Mouse (Mus musculus) macrophage (primary cell): ENCODE results near the gene BC049762. TPM values are rescaled to one million over a fixed set of nuclear protein-coding genes. Genes with fewer than 3 reads are reported as not detected.

Source experiments
- H3K27ac ChIP-seq: fragments of 350-480 bp; formaldehyde crosslinking; 2 replicates; pipeline ENCODE4 v1.9.0; 2021
- H3K36me3 ChIP-seq: fragments of 350-480 bp; formaldehyde crosslinking; 2 replicates; pipeline ENCODE4 v1.9.0; 2021; ENCODE audit errors: inconsistent target
- H3K4me3 ChIP-seq: fragments of 350-480 bp; formaldehyde crosslinking; 2 replicates; pipeline ENCODE4 v1.9.0; 2021; ENCODE audit errors: inconsistent target
- H3K79me2 ChIP-seq: fragments of 350-480 bp; formaldehyde crosslinking; 2 replicates; pipeline ENCODE4 v1.9.0; 2021; ENCODE audit errors: inconsistent target
- WGBS: methylation state at CpG from one replicate; pipeline ENCODE4 v1.1.7; 2026; ENCODE audit warnings: inconsistent platforms; ENCODE audit not compliant: missing documents; 5-methylcytosine and 5-hydroxymethylcytosine counted together
- polyA plus RNA-seq: library from polyadenylated mRNA; stranded (reverse); fragments of 250-400 nt; gene quantifications from 3 replicates; pipeline ENCODE4 v1.2.4, GENCODE M21; 2018; ENCODE audit warnings: inconsistent platforms
- total RNA-seq, 78 experiments: library from RNA; depleted of rRNA; stranded (reverse); fragments of 250-400 nt; gene quantifications; 1 replicate in 9 of 78; 2 replicates in 24 of 78; 3 replicates in 43 of 78; 4 replicates in 2 of 78; pipeline ENCODE4 v1.2.4; 2018; ENCODE audit warnings: inconsistent platforms in 56 of 78

The BC049762 gene
- total RNA-seq (2018; cell fraction: chromatin; rRNA removed), result 1 to 10 TPM in 2 of 26 experiments, not detected in 24; 1.2 TPM
- under 1 TPM in 14 of 26 experiments, not detected in 12; 0.16 to 0.49 (median 0.25) TPM for total RNA-seq (2018; cell fraction: cytosol; rRNA removed)
- total RNA-seq (2018; cell fraction: nucleus; rRNA removed), result not detected
- not detected in 3 replicates for polyA plus RNA-seq

DNA sequence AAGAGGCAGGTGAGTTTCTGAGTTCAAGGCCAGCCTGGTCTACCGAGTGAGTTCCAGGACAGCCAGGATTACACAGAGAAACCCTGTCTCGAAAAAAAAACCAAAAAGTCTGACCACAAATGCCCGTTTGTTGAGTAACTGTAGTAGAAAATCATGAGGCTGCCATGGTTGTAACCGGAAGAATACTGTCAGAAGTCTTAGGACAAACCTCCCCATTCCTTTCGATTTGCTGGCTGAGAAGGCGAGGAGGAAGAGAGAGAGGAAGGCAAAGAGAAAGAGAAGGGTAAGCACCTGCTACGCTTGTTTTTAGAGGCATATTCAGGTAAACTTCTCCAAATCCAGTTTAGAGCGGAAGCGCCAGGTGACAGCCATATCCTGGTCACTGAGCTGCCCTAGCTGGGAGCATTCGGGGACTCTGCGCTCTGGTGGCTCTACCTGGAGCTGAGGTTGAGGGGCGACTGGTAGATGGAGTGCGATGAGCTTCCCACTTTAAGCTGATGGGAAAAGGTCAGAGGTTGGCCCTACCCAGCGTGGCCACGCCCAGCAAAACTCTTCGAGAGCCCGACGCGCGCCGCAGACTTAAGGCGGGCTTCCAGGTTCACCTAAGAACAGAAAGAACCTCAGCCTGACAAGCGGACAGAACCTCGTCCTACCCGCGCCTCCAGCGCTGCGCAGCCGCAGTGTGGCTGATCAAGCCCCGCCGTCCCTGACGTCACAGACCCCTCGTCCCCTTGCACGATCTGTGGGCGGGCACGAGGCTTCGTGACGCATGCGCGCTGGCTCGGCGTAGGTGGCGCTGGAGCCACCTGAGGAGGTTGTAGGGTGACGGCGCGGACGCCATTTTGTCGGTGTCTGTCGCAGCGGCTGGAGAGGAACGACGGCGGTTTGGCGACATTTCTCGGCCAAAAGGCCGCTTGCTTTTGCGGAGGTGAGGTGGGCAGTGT is at the start of gene BC049762:
BC049762 (minus strand) TSS at position 705 of the 944 bp plus-strand sequence.
- H3K4me3 ChIP-seq, result peak within 1 kb of the TSS; percentile 73
- H3K27ac ChIP-seq, result peak within 1 kb of the TSS; percentile 71
- H3K36me3 ChIP-seq, result 0 out of 2 replicates have a peak, but pooled peaks cover 1% of the 10 kb centered on the region
- H3K79me2 ChIP-seq, result peaks cover 46% of the 10 kb centered on the region
- under 1% methylated on average over 55 of the region's 57 CpGs for WGBS

DNA sequence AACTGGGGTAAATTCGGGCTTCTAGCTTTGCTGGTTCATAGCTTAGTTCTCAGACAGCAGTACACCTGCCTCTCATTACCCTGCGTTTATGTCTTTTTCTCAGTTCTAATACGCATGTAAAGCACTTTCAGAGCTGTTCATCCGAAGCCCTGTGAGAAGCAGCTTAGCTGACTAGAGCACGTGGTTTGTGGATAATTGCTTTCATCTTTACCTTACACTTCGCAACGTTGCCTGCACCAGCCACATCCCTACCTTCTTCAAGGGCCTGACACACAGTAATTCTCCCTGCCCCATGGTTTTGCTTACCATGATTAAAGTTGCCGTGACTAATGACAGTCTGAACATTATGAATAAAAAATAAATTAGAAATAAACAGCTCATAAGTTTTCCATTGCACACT is 49.0 kb upstream of the BC049762 start:
- Histone ChIP-seq H3K79me2 (no peaks in the 10 kb centered on the region), H3K4me3 (no peak overlapping the region), H3K27ac (no peak overlapping the region), H3K36me3 (no peaks in the 10 kb centered on the region)
- 92% methylated on average over 8 of the region's 8 CpGs for WGBS

DNA sequence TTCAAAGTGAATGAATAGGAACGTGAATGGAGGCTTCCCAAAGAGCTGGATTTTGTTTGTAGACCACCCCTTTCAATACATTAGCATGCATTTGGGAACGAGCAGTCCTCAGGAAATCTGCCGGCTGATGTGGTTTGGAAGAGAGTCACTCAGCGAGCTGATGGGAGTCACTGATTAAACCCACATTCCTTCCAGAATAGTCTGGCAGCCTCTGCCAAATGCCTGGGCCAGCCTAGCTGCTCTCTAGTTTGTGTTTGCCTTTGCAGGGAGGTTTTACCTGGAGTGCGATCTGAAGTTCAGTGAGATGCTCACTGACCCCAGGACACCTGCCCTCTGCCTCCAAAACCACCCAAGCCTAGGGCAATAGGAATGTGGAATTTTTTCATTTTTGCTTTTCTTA is 45.5 kb upstream of the BC049762 start:
- 63% methylated on average over 5 of the region's 5 CpGs for WGBS

DNA sequence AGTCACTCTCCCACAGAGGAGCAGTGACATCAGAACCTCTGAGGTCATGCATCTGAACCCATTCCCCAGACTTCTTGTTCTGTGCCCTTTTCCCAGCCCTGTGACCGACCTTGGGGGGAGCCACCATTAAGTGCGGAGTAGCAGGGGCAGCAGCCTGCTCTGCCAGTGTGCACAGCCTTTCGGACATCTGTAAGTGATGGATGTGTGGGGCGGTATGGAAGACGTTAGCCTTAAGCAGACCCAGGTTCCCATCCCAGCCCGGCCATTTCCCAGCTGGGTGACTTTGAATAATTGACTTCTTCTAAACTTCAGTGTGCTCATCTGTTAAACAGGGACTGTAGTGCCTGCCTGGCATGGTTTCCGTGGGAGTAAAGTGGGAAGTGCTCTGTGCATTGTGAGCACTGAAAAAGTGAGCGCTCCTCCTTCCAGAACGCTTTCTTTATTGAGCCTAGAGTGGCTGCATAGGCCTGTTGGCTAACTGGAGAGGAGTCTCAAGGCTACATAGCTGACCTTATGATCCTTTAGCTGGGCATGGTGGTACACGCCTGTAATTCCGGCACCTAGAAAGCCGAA is 41.2 kb upstream of the BC049762 start:
- Histone ChIP-seq H3K36me3 (no peaks in the 10 kb centered on the region), H3K79me2 (no peaks in the 10 kb centered on the region), H3K27ac (no peak overlapping the region), H3K4me3 (no peak overlapping the region)
- 93% methylated on average over 11 of the region's 12 CpGs for WGBS

More for the DNA sequence above, 45.5 kb upstream of the BC049762 start:
- H3K79me2 ChIP-seq, result no peaks in the 10 kb centered on the region
- H3K4me3 ChIP-seq, result no peak overlapping the region
- H3K27ac ChIP-seq, result no peak overlapping the region
- no peaks in the 10 kb centered on the region for H3K36me3 ChIP-seq

DNA sequence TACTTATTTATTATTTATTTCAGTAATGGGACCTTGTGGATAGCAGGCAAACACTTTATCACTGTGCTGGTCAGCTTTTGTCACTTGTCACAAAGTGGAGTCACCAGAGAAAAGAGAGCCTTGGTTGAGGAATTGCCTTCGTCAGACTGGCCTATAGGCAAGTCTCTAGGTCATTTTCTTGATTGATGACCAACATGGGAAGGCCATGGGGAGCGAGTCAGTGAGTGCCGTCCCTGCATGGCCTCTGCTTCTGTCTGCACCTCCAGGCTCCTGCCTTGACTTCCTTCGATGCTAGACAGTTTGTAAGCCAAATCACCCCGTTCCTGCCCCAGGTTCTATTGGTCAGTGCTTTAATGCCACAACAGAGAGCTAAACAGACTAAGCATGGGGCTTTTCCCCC is 39.5 kb upstream of the BC049762 start:
- no peak overlapping the region for H3K4me3 ChIP-seq
- 87% methylated on average over 5 of the region's 5 CpGs for WGBS

DNA sequence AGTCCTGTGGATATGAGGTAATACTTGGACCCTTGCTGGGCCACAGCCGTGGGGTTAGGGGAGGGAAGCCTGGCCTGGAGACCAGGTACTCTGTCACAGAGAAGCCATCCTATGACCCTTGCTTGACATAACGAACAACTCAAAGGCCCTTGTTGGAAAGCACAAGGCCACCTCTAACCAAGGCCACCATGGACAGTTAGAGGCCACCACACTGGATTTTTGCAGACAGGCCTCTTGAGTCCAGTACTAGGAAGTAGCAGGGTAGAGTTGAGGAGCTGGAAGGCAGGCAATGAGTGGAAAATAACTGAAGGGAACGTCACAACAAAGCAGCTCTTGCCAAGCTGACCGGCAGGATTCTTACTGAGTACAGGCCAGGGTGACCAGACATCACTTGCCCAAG is 35.8 kb upstream of the BC049762 start:
- Histone ChIP-seq H3K4me3 (no peak overlapping the region), H3K27ac (no peak overlapping the region), H3K79me2 (no peaks in the 10 kb centered on the region), H3K36me3 (no peaks in the 10 kb centered on the region)
- 93% methylated on average over 4 of the region's 4 CpGs for WGBS

More for the DNA sequence above, 39.5 kb upstream of the BC049762 start:
- Histone ChIP-seq H3K27ac (no peak overlapping the region), H3K79me2 (no peaks in the 10 kb centered on the region), H3K36me3 (no peaks in the 10 kb centered on the region)

DNA sequence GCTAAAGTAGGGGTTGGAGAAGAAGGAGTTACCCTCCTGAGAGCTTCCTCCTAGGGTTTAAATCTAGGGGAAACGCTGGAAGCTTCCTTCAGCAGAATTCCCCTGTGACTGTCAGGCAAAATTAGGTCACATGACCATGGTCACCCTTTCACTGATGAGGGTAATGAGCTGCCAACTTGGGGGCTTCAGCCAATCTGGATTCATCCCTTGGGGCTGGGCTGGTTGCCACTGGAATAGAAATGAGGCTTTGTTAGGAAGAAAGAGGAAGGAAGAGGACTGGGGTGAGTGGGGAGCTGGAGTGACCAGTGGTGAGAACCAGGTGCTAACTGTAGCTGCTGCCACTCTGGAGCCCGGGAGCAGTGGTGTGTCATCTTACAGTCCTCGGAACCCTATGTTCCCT is 32.9 kb upstream of the BC049762 start:
- Histone ChIP-seq H3K36me3 (no peaks in the 10 kb centered on the region), H3K27ac (no peak overlapping the region), H3K4me3 (no peak overlapping the region), H3K79me2 (no peaks in the 10 kb centered on the region)
- WGBS, result 58% methylated on average over 3 of the region's 3 CpGs

DNA sequence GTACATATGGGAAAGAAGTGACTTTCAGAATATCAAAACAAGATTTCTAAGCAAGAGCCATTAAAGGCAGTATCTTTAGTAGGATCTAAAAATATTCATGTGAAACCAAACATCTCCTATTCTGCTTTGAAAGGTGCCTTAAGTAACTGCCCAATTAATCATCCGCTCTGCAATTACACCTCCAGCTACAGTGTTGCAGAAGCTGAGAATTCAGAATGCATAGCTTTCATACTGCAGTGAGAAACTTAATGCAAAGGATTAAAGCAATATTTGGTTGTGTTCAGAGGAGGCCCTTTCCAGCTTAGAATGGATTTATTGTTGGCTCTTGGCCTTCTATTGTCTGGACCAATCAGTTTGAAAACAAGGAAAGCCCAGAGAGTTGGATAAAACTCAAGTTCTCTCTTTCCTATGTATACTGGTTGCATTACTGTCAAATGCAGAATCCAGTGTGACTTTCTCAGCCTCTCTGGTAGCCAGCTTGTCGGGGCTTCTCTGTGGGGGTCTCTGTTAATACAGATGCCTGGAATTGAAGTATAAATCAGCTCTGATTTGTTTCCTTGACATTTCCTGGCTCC is 31.2 kb upstream of the BC049762 start:
- WGBS, result 65% methylated on average over 2 of the region's 2 CpGs
- Histone ChIP-seq H3K27ac (no peak overlapping the region), H3K4me3 (no peak overlapping the region), H3K36me3 (no peaks in the 10 kb centered on the region), H3K79me2 (no peaks in the 10 kb centered on the region)

DNA sequence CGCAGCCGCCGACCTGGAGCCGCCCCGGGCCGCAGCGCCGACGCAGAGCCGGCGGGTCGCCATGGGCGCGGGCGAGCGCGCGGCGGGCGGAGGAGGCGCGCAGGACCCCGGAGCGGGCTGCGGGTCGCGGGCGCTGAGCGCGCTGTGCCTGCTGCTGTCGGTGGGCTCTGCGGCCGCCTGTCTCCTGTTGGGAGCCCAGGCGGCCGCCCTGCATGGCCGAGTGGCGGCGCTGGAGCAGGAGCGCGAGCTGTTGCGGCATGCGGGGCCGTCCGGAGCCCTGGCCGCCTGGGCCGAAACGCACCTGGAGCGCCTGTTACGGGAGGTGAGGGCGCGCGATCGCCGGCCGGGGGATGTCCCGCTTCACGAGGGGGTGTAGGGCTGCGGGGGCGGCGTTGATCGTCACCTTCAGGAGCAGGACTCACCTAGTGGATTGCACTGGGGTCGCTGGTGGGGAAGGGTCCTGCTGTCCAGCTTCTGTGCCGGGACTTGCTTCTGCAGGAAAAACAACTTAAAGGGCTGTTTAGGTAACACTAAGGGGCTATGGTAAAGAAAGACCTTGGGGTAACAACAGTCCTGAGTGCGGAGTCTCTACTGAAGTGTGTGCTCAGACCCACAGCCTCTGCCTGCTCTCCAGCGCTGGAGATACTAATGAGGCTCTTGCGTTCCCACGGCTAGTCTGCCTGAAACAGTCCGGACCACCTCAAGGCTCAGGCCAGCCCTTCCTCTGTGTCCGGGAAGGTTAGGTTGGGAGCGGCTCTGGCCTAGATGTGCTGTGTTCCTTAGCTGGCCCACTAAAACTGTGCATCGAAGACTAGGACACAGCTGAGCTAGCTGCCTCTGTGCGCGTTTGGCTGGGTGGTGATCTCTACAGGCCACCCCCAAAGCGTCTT is 27.5 kb upstream of the BC049762 start:
- 8% methylated on average over 53 of the region's 74 CpGs for WGBS
- H3K4me3 ChIP-seq, result no peak overlapping the region
- no peaks in the 10 kb centered on the region for H3K36me3 ChIP-seq
- H3K79me2 ChIP-seq, result no peaks in the 10 kb centered on the region
- H3K27ac ChIP-seq, result no peak overlapping the region

DNA sequence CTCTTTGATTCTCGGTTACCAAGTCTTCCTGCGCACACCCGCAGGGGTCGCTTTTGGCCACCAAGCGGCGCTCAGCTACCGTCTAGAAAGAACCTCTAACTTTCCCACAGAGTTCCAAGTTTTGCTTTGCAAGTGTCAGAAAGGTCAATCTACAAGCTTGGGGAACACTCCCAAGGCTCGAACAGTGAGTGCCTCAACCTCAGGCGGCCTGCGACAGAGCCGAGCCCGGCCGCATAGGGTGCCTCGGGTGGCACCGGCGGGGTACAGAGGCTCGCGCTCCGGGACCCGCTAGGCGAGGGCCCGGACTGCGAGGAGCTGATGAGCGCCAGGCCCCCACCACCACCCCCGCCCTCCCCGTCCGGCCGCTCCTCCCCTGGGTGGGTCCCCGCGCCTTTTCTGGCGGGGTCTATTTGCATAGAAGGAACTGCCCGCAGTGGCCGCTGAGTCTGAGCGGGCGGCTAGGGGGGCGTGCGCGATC is 26.8 kb upstream of the BC049762 start, which contains the start of gene Col23a1:
Col23a1 (plus strand) TSS at position 357 of the 478 bp plus-strand sequence.
- peak within 1 kb of the TSS; percentile 5; the same call in 1 of the 2 replicates for H3K4me3 ChIP-seq
- WGBS, result 0% methylated on average over 30 of the region's 38 CpGs
- no peaks in the 10 kb centered on the region for H3K79me2 ChIP-seq
- no peak within 1 kb of the TSS for H3K27ac ChIP-seq
- H3K36me3 ChIP-seq, result no peaks in the 10 kb centered on the region

DNA sequence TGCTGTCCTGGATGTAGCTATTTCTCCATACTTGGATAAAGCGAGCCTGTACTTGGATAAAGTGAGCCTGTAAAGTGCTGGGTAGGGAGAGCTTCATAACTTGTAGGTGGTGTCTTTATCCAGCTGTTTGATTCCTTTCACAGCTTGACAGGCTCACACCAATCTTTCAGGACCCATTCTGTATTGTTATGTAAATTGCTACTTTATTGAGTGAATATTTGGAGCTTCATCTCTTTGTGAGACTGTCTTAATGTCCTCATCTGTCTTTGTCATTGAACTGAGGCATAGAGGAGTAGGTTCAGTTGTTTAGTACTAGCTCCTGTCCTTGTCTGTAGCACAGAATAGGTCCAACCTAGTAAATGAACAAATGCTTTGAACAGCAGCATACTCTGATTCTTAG is 11.6 kb upstream of the BC049762 start:
- WGBS, result 100% methylated on average over 1 of the region's 1 CpGs
- no peak overlapping the region for H3K27ac ChIP-seq
- H3K4me3 ChIP-seq, result no peak overlapping the region
- H3K36me3 ChIP-seq, result peaks cover 78% of the 10 kb centered on the region
- peaks cover 47% of the 10 kb centered on the region for H3K79me2 ChIP-seq

DNA sequence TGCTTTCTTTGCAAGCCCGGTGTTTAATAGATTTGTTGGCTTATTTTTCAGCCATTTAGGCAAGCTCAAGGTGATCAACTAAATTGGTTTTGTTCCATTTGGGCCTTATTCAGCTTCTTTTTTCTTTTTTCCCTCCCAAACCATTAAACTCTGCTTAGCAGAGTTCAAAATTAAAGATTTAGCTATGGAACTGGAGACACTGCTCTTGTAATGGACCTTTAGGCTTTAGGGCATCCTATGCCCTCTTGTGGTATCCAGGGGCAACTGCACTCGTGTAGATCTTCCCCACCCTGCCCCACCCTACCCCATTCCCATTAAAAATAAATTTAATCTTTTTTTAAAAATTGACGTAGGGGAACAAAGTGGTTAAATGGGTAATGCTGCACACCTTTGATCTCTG is 2.5 kb upstream of the BC049762 start:
- peak overlapping the region; percentile 71 for H3K27ac ChIP-seq
- WGBS, result 28% methylated on average over 3 of the region's 3 CpGs
- H3K79me2 ChIP-seq, result peaks cover 74% of the 10 kb centered on the region
- H3K36me3 ChIP-seq, result peaks cover 21% of the 10 kb centered on the region
- H3K4me3 ChIP-seq, result peak overlapping the region; percentile 73; the same call in 1 of the 2 replicates

DNA sequence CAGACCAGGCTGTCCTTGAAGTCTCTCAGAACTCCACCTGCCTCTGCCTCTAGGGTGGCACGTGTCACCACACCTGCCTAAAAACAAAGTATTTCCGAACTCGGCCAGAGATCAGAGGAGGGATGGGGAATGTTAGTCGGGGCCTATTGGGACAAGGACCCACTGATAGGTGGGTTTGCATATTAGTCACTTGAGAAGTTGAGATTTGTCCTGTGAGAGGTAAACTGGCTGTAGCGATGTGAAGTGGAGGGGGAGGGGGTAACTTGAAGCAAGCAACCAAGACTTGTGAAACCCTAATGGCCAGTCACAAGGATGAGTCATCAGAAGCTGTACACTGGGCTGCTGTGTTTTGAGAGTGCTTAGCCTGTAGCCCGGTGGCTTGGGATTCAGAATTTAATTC is 1.5 kb upstream of the BC049762 start:
- peak overlapping the region; percentile 71 for H3K27ac ChIP-seq
- H3K36me3 ChIP-seq, result peaks cover 16% of the 10 kb centered on the region
- H3K4me3 ChIP-seq, result peak overlapping the region; percentile 73
- 4% methylated on average over 6 of the region's 6 CpGs for WGBS
- peaks cover 64% of the 10 kb centered on the region for H3K79me2 ChIP-seq
